Mouse (Mus musculus) adrenal gland, postnatal 4 days (tissue): ENCODE results near the gene Tppp. TPM values are rescaled to one million over a fixed set of nuclear protein-coding genes. Genes with fewer than 3 reads are reported as not detected.
"Not testable (repeated sequence)": the region's sequence is repeated elsewhere in the genome, so short reads cannot be mapped to it uniquely, and the experiment has no call there.

Experiments used
- DNase-seq, 2 experiments: peaks; one replicate each; pipeline ENCODE4 v3.0.0; 2021 to 2022; ENCODE audit warnings: low spot score in 2 of 2, mixed read lengths in 2 of 2
- long read RNA-seq, 2 experiments: library from polyadenylated mRNA; stranded (forward); transcript quantifications; one replicate each; pipeline ENCODE4 v2.0.0; 2021
- total RNA-seq, 2 experiments: library from RNA; stranded (reverse); gene quantifications; 2 replicates each; pipeline ENCODE4 v1.2.3; 2021

Gene Tppp
- total RNA-seq: 1 to 10 TPM; 3.1 to 4.3 TPM
- long read RNA-seq, experiment 1: 0 reads
- long read RNA-seq, experiment 2, full-length matches to known transcripts: 1 of 3 reads
- long read RNA-seq, experiment 2, partial matches to known transcripts: 0 of 3 reads
- long read RNA-seq, experiment 2, other reads (novel, unspliced or antisense): 2 of 3 reads

- DNase-seq: peak; percentile 77 to 80
Observed at GRCm38 (mm10) chr13:74008948-74009718, at the start of gene Tppp. TSS of gene Tppp (plus strand) at chr13:74009407.

DNA sequence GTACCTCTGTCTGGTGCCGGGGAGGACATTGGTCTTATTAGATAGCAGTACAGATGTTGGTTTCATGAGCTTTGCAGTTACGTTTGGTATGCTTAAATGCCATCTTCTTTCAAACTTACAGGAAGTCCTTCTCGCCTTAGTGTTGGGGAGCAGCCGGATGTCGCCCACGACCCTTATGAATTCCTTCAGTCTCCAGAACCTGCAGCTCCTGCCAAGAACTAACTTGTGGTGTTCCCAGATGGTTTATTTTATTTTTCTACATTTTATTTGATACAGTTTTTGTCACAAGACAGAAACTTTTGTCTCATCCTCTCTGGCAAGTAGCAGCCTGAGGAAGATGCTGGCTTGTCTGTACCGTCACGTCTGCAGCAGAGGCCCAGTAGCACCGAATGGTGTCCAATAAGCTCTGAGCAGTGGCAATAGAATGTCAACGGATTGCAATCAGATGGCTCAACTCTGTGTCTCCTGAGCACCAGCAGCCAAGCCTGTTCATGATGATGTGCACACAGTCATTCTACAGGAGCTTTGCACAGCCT, 49.0 kb upstream of the Tppp start:
- no peak for DNase-seq

- no peak for DNase-seq
Observed at GRCm38 (mm10) chr13:73961177-73961576, 48.0 kb upstream of the Tppp start.

DNA sequence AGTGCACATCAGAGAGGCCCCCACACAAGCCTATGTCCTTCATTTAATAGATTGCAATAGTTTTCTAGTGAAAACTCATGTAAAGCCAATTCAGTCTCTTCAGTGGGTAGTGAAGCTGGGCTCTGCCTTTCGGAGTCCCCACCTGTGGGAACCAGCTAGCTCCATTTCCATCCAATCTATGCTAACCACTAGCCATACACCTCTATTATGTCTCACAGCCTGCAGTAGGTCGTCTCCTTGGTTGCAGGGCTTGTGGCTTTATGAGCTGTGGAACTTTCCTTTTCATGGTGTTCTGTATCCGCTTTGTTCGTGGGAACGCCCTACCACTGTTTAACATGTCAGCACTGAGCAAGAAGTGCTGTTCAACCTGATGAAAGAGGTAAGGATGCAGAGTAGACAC, 45.7 kb upstream of the Tppp start, which contains the start of gene Zdhhc11:
Zdhhc11 (plus strand) TSS at position 301 of the 400 bp plus-strand sequence.
- DNase-seq: no peak

- peak in 1 of 2 experiments; percentile 20 for DNase-seq
Observed at GRCm38 (mm10) chr13:73970545-73971448, 38.4 kb upstream of the Tppp start.

DNA sequence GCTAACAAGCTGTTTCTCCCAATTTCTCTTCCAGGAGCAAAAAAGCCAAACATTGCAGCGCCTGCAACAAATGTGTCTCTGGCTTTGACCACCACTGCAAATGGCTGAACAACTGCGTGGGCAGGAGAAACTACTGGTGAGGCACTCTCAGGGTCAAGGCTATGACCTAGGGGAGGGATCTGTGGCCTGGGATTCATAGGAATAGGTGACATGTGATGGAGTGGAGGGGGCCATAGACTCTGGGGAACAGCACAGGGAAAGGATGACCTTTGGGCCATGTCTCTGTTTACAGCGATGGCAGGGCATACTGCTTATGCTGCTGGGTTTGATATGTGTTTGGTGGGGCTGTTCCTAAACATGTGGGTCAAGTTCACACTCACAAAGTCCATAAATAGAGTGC, 34.7 kb upstream of the Tppp start:
- no peak for DNase-seq

- DNase-seq: no peak
Observed at GRCm38 (mm10) chr13:73976935-73977334, 32.3 kb upstream of the Tppp start.

GRCm38 (mm10) chr13:73990325-73990724, 18.9 kb upstream of the Tppp start:
- no peak for DNase-seq

DNA sequence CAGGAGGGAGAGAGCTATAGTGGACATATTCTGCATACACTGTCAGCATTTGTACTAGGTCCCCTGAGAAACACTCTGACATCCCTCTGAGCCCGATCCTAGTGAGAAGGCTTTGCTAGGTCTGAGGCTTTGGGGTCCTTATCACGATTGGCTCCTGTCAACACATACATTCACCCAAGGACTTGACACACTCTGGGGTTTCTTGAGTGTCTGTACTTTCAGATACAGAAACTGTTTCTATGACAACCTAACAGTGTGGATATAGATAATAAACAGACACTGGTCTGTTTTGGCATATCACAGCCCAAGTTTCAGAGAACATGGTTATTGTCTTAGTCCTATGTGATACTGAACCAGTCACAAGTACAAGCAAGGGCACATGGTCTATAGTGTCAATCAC, 18.4 kb upstream of the Tppp start:
- no peak for DNase-seq

DNA sequence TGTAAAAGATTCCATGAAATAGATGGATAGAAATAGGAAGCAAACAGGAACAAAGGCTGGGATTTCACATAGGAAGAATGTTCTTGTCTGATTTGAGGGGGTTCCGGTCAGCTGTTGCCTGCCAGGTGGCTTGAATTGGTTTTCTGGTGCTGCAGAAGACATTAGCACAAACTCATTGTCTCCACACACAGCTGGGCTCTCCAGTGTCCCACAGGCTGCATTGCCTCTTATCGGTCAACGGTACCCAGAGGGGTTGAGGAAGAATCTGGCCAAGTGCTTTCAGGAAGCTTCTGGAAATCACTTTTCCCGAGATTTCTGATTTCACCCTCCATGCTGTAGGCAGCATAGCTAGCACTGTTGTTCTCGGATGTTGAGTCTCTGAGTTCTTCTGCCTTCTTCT, 17.9 kb upstream of the Tppp start:
- DNase-seq: no peak

DNA sequence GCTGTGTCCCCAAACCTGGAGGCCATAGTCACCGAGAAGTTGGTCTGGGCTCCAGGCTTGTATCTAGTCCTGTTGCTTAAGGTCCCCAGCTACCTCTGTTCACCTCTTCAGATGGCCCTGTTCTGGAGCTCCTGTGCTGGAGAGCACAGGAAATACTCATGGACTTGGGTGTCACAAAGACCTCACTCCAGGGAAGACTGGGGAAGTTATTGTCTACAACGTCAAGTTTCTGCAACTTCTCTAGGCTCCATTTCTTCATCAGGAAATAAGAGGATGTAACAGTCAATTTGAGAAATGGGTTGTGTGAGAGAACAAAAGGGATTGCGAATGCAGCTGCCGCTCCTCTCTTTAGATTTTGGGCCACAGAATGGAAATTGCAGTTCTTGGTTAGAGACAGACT, 12.8 kb upstream of the Tppp start:
- no peak for DNase-seq

DNA sequence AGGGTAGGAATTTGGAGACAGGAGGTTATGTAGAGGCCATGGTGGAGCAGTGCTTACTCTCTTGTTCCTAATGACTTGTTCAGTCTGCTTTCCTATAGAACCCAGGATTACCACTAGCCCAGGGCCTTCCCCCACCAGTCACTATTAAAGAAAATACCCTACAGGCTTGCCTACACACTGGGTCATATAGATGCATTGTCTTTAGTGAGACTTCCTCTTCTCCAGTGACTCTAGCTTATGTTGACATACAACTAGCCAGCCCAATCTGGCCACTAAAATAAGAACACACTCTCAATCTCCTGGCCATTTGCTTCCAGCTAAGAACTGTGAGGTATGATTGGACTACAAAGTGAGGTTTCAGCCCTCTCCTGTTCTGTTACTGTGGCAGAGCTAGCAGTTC, 8.7 kb upstream of the Tppp start:
- no peak for DNase-seq

DNA sequence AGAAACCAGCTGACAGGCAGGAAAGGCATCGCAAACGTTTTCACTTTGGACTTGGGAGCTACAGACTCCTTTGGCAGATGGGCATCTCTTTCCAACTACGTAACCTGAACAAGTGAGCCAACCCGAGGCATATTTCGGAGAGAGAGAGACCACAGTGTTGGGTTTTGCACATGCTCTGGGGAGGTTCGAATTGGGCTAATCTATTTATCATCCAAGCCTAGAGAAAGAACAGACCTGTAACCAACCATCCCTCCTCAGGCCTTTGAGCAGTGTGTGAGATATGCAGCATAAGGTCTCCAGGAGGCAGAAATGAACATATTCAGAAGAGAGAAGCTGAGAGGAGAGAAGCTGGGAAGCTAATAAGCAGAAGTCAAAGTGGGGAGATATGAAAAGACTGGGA, 8.2 kb upstream of the Tppp start:
- DNase-seq: no peak

DNA sequence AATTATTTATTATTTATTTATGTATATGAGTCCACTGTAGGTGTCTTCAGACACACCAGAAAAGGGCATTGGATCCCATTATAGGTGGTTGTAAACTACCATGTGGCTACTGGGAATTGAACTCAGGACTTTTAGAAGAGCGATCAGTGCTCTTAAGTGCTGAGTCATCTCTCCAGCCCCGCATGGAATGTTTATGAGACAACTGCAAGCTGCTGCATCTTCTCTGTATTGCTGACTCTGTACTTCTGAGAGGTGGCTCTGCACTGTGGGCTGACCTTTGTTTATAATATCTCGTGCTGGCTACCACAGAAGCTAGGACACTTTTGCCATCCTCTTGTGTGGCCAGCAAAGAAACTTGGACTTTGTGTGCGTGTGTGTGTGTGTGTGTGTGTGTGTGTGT, 7.7 kb upstream of the Tppp start:
- no peak for DNase-seq

DNA sequence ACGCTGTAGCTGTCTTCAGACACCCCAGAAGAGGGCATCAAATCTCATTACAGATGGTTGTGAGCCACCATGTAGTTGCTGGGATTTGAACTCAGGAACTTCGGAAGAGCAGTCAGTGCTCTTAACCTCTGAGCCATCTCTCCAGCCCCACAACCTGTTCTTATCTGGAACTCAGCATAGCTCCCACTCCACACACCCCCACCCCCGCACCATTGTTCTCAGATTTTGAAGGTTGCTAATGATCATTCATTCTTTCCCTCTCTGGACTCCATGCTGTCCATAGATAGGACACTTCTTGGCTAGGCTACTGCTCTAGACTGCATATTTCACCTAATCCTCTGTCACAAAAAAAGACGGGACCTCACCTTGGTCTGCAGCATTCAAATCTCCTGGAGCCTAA, 2.3 kb upstream of the Tppp start:
- DNase-seq: not testable (repeated sequence)

- not testable (repeated sequence) for DNase-seq
Observed at GRCm38 (mm10) chr13:74008216-74008615, 991 bp upstream of the Tppp start.

DNA sequence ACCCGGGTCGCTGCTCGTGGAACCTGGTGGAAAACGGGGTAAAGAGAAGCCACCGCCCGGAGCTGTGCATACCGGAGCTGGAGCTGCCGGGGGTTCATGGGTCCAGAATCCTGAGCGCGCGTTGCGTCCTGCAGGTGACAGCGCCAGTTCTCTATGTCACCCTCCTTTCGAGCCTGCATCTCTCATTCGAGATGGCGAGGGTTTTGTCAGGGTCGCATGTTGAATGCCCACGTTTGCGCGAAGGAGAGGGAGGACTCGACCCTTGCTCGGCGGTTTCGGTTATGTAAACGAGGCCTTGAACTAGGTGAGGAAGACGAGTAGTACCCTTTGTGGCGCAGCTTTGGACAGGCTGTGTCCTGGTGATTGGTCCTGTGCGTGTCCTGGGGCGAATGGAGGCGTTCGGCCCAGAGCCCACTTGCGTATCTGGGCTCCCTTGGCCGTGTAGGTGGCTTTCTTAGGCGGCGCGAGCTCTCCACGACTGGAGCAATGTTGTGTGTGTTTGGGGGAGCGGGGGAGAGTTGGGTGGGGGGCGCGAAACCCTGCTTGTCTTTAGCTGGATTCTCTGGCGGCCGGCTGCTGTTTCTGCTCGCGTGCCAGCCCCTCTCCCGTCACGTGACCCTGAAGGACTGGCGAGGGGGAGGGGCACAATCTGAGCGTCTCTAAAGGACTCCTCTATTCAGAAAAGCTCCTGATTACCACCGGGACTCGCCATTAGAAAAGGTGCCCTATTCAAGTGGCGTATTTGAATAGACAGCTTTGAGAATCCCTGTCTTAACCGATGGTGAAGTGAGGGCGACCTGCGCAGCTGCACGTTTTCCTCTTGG, 796 bp downstream of the Tppp start:
- DNase-seq: peak in 1 of 2 experiments; percentile 24

DNA sequence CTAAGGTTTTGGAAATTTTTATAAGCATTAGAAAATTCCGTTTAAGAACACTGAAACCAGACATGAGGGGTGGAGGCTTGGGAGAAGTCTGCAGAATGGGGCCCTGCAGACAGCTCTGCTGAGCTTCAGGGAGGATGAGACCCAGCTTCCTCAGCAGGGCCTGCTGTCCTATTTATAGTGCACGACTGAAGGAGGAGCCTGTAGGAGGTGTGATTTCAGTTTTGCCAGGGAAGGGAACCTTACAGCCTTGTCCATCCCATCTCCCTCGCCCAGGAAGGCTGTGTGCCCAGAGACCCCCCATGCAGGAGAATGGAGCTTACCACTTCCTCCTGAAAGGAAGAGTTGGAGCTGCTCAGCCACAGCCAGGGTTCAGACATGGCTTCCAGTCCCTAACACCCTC, 1.5 kb downstream of the Tppp start:
- DNase-seq: no peak

- DNase-seq: no peak
Observed at GRCm38 (mm10) chr13:74015908-74016307, 6.7 kb downstream of the Tppp start.

DNA sequence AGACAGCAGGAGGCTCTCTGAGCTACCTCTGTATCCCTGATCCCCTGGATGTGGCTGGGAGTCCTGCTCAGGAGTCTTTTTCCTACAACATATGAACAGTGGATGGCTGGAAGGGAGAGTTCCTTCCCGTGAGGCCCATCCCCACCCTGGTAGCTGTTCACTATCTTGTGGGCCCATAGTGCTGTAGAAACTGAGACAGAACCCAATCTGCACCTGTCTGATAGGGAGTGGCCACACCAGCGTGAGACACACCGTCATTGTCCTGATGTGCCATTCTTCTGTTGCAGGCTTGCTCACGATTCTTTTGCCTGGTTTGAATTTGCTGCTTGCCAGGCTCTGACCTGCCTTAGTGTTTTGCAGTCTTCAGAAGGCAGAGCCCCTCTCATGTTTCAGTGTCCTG, 8.2 kb downstream of the Tppp start:
- DNase-seq: no peak

DNA sequence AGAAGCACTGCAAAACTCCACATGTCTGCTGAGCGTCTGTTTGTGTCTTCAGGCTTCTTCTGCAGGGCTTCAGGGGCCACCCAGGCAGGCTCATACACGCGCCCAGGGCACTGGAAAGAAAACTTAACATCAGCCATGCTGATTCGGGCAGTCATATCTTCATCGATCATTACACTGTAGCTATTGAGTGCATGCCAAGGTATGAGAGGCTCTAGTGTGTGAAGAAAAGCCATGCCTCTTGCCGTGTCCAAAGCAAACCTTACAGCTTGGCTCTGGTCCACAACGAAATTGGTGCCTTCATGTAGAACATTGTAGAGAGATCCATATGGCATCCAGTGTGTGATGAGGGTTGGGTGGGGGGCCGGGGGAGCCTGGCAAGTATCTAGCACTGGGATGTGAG, 9.8 kb downstream of the Tppp start:
- DNase-seq: not testable (repeated sequence)
